Mouse (Mus musculus): ENCODE measurements around the gene Scd2. TPM values are rescaled to one million over a fixed set of nuclear protein-coding genes. Genes with fewer than 3 reads are reported as not detected.

Gene Scd2
- total and polyA plus RNA-seq, 3 experiments: 97.6 to 710 (median 649) TPM

Other genes with a start within 250 kb of the Scd2 start
- gene Erlin1, start 223.9 kb upstream of the Scd2 start, total RNA-seq (2014; fragmentation: Nextera tagmentation): 21.7 and 24.5 TPM in 2 replicates
- 11.0 and 12.8 TPM in 2 replicates for gene Erlin1, start 223.9 kb upstream of the Scd2 start, total RNA-seq (2017)
- gene Erlin1, start 223.9 kb upstream of the Scd2 start, polyA plus RNA-seq (2012): 7.1 and 8.2 TPM in 2 replicates
- 48.4 and 54.9 TPM in 2 replicates for gene Chuk, start 186.2 kb upstream of the Scd2 start, total RNA-seq (2014; fragmentation: Nextera tagmentation)
- 77.6 and 94.1 TPM in 2 replicates for gene Chuk, start 186.2 kb upstream of the Scd2 start, total RNA-seq (2017)
- gene Chuk, start 186.2 kb upstream of the Scd2 start, polyA plus RNA-seq (2012): 13.8 and 14.3 TPM in 2 replicates
- 23.0 and 35.2 TPM in 2 replicates for gene Cwf19l1, start 157.8 kb upstream of the Scd2 start, total RNA-seq (2014; fragmentation: Nextera tagmentation)
- gene Cwf19l1, start 157.8 kb upstream of the Scd2 start, total RNA-seq (2017): 24.5 and 35.3 TPM in 2 replicates
- gene Cwf19l1, start 157.8 kb upstream of the Scd2 start, polyA plus RNA-seq (2012): 5.4 and 7.4 TPM in 2 replicates
- gene Bloc1s2, start 147.2 kb upstream of the Scd2 start, total RNA-seq (2014; fragmentation: Nextera tagmentation): 51.8 and 70.5 TPM in 2 replicates
- 95.4 and 102 TPM in 2 replicates for gene Bloc1s2, start 147.2 kb upstream of the Scd2 start, total RNA-seq (2017)
- gene Bloc1s2, start 147.2 kb upstream of the Scd2 start, polyA plus RNA-seq (2012): 302 and 361 TPM in 2 replicates
- not detected in 2 replicates for gene Pkd2l1, start 101.2 kb upstream of the Scd2 start, total RNA-seq (2014; fragmentation: Nextera tagmentation)
- not detected in 2 replicates for gene Pkd2l1, start 101.2 kb upstream of the Scd2 start, total RNA-seq (2017)
- not detected in 2 replicates for gene Pkd2l1, start 101.2 kb upstream of the Scd2 start, polyA plus RNA-seq (2012)
- gene Scd3, start 90.4 kb upstream of the Scd2 start, total RNA-seq (2014; fragmentation: Nextera tagmentation): 0.87 and 3.8 TPM in 2 replicates
- gene Scd3, start 90.4 kb upstream of the Scd2 start, total RNA-seq (2017): 0.12 and 0.27 TPM in 2 replicates
- 0.11 TPM in 1 of 2 replicates, not detected in the other for gene Scd3, start 90.4 kb upstream of the Scd2 start, polyA plus RNA-seq (2012)
- gene Scd4, start 39.4 kb downstream of the Scd2 start, total RNA-seq (2014; fragmentation: Nextera tagmentation): 0.23 TPM in 1 of 2 replicates, not detected in the other
- gene Scd4, start 39.4 kb downstream of the Scd2 start, total RNA-seq (2017): 0.44 and 0.76 TPM in 2 replicates
- gene Scd4, start 39.4 kb downstream of the Scd2 start, polyA plus RNA-seq (2012): 0.10 and 0.13 TPM in 2 replicates
- 0.38 and 0.63 TPM in 2 replicates for gene Scd1, start 114.2 kb downstream of the Scd2 start, total RNA-seq (2014; fragmentation: Nextera tagmentation)
- 5.6 and 6.4 TPM in 2 replicates for gene Scd1, start 114.2 kb downstream of the Scd2 start, total RNA-seq (2017)
- 6.6 TPM in 2 replicates for gene Scd1, start 114.2 kb downstream of the Scd2 start, polyA plus RNA-seq (2012)
- not detected in 2 replicates for gene Wnt8b, start 199.8 kb downstream of the Scd2 start, total RNA-seq (2014; fragmentation: Nextera tagmentation)
- 0.05 TPM in 1 of 2 replicates, not detected in the other for gene Wnt8b, start 199.8 kb downstream of the Scd2 start, total RNA-seq (2017)
- gene Wnt8b, start 199.8 kb downstream of the Scd2 start, polyA plus RNA-seq (2012): not detected in 2 replicates